Mouse (Mus musculus): ENCODE data around the gene Krtap10-4.

GRCm38 (mm10) chr10:77826951-77827350, at the start of gene Krtap10-4:
- TF ChIP-seq CHD2 (IDR thresholded peaks at IDR 0.05; ENCODE audit: low read length) = no peak
- TF ChIP-seq MEF2A (IDR thresholded peaks at IDR 0.05; ENCODE audit: extremely low read depth, insufficient replicate concordance, low read depth, low read length, poor library complexity, severe bottlenecking) = no peak
- TF ChIP-seq CTCF (IDR thresholded peaks at IDR 0.05 in 2 of 3, conservative IDR thresholded peaks at IDR 0.05 in 1 of 3; ENCODE audit: control insufficient read depth in 1 of 3, insufficient read depth in 1 of 3, low read depth in 2 of 3, low read length in 3 of 3, poor library complexity in 1 of 3, severe bottlenecking in 1 of 3) = no peak
- TF ChIP-seq ZC3H11A (IDR thresholded peaks at IDR 0.05; ENCODE audit: low read depth, low read length) = no peak
- no peak for TF ChIP-seq MAX (IDR thresholded peaks at IDR 0.05; ENCODE audit: low read length)
- no peak for TF ChIP-seq ZNF384 (IDR thresholded peaks at IDR 0.05; ENCODE audit: low read depth, low read length)
- TF ChIP-seq NRF1 (IDR thresholded peaks at IDR 0.05; ENCODE audit: insufficient read depth, low read depth, low read length, poor library complexity, severe bottlenecking) = no peak
- no peak for TF ChIP-seq TCF12 (IDR thresholded peaks at IDR 0.05; ENCODE audit: low read depth, low read length)

All from MEL (cell line).